Mouse (Mus musculus) 3T3-L1 (cell line): ENCODE data around the gene Frmd3.
"Not testable (repeated sequence)": the region's sequence is repeated elsewhere in the genome, so short reads cannot be mapped to it uniquely, and the experiment has no call there.

ENCODE experiments used
- DNase-seq: peaks from one replicate; pipeline ENCODE4 v3.0.0-alpha.2; 2015; ENCODE audit warnings: low read depth, low spot score

Frmd3 gene

DNA sequence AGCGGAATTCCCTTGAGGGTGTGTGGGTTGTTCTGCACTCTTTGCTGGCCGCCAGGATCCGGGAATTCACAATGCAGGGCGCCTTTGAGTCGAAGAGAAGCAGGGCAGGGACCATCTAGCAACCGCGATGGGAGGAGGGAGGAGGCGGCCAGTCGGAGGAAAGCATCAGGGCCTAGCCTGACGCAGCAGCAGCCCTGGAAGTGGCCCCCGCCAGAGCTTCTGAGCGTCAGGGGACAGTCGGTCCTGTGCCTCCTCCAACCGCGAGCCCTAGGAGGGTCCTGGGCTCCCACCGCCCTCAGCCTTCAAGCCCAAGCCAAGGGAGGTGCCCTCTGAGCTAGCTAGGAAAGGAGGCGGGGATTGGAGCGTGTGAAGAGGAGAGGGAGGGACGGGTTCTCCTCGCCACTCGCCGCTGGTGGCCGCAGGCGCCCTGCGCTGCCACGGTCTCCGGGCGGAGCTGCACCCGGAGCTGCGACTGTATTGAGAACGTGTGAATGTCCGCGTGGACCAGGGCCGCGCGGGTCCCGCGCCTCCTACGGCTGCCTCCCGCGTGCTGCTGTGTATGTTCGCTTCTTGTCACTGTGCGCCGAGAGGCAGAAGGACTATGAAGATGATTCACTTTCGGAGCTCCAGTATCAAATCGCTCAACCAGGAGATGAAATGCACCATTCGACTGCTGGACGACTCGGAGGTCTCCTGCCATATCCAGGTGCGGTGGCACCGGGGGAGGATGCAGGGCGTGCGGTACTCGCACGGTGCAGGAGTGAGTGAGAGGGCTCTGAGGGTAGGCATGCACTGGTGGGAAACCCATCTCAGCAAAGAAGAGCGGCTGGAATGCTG is at the start of gene Frmd3:
Gene Frmd3 (plus strand): TSS at position 232 of the 837 bp plus-strand sequence.
- no peak for DNase-seq

DNA sequence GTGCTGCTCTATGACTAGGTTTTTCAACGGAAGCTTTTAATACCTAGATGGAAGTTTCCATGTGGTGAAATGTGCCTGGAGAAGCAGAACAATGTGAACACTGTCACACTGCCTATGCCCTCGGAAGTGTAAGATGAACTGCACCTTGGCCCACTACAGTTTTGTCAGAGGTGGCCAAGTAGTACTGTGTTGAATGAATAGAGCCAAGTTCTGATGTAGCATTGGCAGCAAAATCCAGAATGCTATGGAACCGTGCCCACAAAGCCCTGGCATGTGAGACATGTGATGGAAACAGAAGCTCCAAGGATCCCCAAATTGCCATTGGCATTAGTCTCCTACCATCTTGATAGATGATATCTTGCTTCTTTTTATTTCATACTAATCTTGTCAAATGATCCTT is 32.8 kb upstream of the Frmd3 start:
- DNase-seq, result no peak

DNA sequence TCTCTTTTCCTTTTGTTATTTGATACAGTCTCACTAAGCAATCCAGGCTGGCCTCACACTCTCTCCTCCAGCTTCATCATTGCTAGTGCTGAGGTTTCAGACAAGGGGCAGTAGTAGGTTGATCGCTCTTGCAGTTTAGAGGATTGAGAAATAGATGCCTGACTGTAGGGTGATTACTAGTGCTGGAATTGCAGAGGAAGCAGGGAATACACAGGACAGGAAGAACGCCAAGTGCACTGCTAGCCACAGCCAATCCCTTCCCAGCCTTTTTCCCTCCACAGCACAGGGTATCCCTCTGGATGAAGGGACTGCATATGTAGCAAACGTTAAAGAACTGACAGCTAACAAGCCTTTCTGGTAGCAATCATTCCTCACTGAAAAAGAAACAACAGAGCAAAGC is 965 bp upstream of the Frmd3 start:
- no peak for DNase-seq

DNA sequence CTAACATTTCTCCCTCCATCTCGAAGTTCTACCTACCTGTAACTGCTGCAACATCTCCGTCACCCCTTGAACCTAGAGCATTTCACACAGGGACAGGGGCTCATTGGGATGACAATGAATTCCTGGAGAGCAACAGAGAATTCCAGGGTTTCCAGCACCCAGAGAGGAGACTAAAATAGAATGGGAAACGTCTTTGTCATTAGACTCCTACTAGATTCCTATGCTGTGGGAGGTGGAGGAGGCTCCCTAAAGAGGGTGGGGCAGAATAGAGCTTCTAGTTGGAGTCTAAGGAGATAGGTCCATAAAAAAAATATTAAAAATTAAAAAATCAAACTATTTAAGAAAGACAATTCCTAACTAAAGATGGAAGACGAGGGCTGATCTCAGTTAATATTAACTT is 542 bp upstream of the Frmd3 start:
- DNase-seq, result no peak

DNA sequence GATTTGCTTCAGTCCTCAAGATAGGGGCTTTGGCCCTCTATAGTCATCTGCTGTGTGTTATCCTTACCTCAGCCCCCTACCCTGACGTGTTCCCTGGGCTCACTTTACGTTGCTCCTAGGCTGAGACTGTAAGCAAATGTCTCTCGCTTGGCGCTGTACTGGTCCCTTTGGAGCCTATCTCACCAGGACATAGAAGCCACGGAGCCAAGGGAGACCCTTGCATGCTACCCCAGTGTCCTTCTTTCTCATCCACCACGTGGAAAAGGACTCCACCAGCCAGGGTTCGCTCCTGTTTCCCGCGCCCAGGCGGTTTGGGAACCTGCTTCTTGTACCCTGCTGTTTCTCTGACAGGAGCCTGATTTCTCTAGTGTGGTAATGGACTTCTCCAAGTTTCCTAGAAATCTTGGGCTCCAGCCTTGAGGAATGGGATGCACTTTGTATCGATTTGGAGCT is 832 bp downstream of the Frmd3 start:
- no peak for DNase-seq

DNA sequence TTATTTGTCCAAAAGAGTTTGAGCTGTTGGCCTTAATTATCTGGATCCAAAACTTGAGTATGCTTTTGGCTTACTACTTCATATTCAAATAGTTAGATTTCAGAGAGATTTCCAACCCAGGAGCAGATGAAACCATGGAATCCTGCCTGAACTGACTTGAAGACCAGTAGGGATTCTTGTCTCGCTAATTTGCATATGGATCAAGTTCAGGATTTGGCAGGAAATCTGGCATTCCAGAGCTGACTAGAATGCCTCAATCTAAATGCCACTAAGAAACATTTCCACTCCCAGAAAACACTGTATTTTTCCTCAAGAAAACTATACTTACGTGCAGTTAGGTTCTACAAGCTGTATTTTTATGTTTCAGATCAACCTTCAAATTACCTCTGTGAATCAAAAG is 6.8 kb downstream of the Frmd3 start:
- DNase-seq, result no peak

DNA sequence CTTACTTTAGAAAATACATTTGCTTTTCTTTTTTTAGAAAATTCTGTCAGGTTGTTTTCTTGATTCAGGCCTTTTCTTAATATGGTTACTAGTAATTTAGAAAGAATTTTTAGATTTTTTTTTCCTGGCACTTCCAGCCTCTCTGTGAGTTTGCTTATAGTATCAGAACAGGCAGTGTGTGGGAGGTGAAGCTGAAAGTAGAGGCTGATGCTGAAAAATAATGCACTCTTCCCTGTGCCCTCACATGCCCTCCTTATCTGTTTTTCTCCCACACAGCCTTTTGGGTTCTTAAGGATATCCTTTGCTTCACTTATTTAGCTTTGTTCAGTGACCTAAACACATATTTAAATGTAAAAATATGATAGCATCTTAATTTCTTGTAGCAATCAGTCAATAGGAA is 30.0 kb downstream of the Frmd3 start:
- DNase-seq, result no peak

DNA sequence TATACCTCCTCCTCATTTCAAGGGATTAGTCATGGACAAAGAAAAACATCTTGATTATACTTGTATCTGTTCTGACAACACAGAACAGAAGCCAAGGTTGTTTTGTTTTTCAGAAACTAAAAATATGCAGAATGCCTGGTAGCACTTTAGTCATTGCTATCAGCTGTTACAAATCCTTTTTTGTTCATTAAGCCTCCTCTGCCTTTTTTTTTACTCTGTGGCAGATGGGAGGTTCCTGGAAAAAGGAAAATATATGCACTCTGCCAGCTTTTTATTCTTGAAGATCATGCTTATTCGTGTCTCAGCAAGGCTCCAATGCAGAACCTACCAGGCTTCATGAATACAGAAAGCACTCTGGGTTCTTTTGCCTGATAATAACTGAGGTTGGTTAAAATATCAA is 38.5 kb downstream of the Frmd3 start:
- DNase-seq, result no peak

DNA sequence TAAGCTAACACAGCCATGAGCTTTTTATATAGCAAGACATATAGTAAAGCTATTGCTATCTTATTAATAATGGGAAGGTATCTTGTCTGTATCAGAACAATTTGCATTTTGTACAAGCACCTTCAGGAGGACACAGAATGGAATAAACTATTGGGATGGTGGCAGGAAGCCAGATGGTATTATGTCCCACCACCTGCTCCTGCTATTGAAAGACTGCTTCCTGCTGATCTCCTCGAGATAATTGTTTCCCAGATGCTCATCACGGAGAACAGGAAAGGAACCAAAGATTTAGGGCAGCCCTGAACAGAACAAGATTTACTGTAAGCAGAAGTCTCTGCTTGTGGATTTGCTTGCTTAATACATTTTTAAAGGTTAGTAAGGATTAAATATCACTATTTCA is 63.5 kb downstream of the Frmd3 start:
- DNase-seq, result no peak

DNA sequence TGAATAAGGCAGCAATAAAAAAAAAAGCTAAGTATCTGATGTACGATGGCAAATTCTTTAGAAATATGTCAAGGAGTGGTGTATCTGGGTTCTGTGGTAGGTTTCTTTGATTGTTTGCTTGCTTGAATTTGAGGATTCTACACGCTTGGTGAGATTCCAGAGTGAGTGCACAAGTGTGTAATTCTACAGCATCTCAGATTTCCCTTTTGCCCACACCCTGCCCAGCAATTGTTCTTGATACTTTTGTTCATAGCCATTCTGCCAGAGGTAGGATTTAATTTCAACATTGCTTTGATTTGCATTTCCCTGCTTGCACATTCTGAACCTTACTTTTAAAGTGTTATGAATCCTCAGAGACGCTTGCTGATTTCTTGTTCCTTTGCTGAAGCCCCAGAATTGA is 97.6 kb downstream of the Frmd3 start:
- DNase-seq, result no peak

DNA sequence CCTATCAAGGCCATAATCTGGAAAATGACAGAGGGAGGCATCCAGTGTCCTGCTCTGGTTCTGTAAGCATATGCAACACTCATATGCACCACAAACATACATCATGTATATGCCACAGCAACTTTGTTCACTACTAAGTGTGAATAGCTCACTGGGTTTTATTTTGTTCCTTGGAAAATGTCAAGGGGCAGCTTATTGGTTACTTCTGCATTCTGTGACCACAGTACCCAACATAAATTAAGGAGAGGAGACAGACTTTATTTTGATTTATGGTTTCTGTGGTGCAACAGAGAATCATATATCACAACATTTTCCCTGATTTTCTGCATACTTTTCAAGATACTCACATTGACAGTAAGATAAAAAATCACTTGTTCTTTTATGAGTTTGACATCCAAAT is 178.3 kb downstream of the Frmd3 start:
- no peak for DNase-seq

DNA sequence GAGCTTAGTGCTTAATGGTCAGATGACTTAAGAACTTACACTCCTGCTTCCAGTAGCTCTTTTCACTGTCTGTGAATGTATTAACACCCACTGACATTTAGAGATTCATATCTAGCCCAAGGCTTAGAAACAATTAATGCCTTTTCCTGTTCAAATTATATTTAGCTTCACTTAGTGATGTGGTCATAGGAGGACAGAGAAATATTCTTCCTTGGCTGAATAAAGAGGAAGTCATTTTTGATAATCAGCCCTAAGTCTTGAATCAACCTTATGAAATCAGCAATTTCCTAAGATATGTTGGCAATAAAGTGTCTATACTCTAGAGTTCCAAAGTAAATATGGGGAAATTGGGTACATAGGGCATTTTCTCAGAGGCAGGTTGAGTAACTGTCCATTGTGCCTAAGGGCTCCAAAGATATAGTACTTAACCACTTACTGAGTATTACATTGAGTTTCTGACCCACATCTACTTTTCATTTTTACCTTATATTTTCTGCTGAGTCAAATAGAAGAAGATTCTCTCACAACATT is 188.1 kb downstream of the Frmd3 start:
- no peak for DNase-seq

DNA sequence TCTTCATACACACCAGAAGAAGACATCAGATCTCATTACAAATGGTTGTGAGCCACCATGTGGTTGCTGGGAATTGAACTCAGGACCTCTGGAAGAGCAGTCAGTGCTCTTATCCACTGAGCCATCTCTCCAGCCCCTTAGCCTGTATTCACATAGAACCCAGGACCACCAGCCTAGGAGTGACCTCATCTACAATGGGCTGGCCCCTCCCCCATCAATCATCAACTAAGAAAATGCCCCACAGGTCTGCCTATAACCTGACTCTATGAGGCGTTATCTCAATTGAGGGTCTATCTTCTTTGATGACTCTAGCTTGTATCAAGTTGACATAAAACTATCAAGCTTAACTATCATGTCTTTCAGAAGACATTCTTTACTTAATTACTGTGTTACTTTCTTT is 208.5 kb downstream of the Frmd3 start:
- not testable (repeated sequence) for DNase-seq

DNA sequence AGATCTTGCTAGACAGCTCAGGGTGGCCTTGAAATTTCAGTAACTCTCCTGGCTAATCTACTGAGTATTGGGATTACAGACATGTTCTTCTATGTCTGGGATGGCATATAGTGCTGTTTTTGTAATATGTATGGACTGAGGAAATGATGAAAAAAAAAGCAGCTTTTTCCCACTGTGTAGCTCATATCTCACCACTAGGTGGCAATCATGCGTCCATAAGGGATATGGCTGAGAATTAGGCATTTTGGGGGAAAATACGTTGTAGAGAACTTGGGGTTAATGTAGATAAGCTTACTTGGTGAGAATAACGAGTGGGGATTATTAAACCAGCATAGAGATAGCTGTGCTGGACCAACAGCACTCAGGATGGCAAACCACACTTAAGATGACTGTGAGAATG is 209.1 kb downstream of the Frmd3 start:
- peak; percentile 42 for DNase-seq

DNA sequence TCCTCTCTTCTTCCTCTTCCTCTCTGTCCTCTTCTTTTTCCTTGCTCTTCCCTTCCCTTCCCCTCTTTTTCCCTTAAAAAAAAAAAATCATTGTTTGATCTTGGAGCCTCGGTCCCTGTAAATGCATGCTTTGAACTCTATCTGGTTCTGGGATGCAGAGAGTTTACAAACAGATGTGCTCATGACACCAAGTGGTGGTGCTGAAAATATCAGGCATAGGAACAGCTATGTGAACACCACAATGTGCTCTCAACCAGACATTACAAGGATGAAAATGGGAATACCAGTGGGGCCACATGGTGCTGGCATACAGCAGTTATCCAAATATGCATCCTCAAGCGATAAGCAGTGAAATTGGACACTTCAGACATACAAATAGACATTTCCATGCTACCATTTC is 211.0 kb downstream of the Frmd3 start:
- peak; percentile 5 for DNase-seq

DNA sequence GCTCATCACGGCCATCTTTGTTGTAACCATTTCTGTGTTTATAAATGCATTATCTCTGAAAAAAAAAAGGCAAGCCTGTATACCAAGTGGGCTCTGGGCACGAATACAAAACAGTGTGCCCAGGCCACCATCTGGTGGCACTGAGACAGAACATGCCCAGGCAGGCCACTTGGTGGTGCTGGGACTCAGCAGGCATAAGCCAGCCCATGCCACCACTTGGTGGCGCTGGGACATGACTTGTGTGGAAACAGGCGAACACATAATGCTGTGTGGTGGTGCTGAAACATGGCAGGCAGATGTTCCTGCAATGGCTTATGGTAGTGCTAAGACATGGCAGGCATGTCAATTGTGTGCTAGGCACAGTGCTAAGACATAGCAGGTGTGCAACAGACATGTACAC is 217.8 kb downstream of the Frmd3 start:
- DNase-seq, result peak; percentile 15

DNA sequence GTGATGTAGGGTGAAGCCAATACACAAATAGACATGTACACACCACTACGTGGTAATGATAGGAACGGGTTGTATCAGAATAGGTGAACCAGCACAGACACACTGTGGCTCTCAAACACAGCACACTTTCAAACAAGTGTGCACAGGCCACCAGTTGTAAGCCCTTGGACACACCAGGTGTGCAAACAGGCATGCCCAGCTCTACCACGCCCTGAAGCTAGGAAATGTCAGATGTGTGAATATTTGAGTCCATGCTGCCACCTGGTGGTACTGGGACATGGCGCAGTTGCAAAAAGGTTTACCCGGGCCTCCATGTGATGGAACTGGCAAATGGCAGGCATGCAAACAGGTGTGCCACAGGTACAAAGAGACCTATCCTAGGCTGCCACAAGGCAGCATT is 218.2 kb downstream of the Frmd3 start:
- DNase-seq, result peak; percentile 64

DNA sequence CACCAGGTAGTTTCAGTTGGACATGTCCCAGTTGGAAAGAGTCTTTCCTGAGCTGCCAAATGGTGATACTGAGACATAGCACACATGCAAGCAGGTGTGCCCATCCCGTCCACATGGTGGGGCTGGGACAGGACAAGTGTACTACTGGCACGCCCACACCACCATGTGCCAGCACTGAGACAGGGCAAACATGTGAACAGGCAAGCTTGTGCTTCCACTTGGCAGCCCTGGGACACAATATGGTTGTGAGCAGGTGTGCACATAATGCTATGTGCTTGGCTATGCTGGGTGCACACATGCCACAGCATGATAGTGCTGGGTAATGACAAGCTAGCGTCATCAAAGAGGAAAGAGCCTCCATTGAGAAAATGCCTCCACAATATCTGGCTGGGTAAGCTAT is 220.3 kb downstream of the Frmd3 start:
- no peak for DNase-seq

DNA sequence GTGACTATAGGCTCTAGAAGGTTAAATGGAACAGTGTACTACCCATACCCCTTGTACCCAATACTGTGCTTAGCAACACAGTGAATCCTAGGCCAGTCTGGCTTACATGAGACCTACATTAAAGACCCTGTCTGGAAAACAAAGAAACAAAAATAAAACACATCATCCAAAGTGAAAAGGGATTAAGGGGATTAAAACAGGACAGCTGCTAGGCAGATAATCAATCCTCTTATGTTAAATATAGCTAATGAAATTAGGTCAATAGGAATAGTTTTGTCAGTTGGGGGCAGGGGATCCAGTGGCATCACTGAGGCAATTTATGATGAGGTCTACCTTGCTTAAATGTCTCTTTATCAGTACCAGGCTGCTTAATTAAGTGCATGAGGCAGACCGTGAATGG is 228.9 kb downstream of the Frmd3 start, which contains the start of gene Kdm4c:
Gene Kdm4c (plus strand): TSS at position 322 of the 400 bp plus-strand sequence.
- DNase-seq, result no peak
